Mouse (Mus musculus): ENCODE measurements around the gene Aacs.
"Not testable (repeated sequence)": the region's sequence is repeated elsewhere in the genome, so short reads cannot be mapped to it uniquely, and the experiment has no call there.

Aacs gene

GRCm38 (mm10) chr5:125465192-125465591 is 10.4 kb upstream of the Aacs start:
- no peak for DNase-seq (ENCODE audit: low read depth, low spot score)

GRCm38 (mm10) chr5:125465701-125466106 is 9.9 kb upstream of the Aacs start:
- peak; percentile 96 for DNase-seq (ENCODE audit: low read depth, low spot score)

GRCm38 (mm10) chr5:125466483-125466882 is 9.1 kb upstream of the Aacs start:
- DNase-seq (ENCODE audit: low read depth, low spot score): no peak

GRCm38 (mm10) chr5:125467261-125467660 is 8.4 kb upstream of the Aacs start:
- no peak for DNase-seq (ENCODE audit: low read depth, low spot score)

DNA sequence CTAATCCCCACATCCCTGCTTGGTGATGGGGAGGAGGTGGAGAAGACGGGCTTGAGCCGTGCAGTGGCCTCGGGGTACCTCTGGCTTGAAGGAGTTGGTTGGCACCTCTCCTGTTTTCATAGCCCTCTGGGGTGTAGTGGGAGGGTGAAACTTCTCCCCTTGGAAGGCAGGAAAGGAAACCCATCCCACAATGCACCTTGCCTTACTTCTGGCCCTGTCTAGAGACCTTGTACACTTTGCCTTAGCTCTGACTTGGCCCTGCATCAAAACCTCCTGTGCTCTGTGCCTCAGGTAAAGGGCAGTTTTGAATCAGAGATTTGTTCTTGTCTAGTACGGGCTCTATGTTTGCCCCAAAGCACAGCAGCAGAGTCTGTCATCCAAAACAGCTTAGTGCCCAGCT is 4.9 kb upstream of the Aacs start:
- no peak for DNase-seq (ENCODE audit: low read depth, low spot score)

DNA sequence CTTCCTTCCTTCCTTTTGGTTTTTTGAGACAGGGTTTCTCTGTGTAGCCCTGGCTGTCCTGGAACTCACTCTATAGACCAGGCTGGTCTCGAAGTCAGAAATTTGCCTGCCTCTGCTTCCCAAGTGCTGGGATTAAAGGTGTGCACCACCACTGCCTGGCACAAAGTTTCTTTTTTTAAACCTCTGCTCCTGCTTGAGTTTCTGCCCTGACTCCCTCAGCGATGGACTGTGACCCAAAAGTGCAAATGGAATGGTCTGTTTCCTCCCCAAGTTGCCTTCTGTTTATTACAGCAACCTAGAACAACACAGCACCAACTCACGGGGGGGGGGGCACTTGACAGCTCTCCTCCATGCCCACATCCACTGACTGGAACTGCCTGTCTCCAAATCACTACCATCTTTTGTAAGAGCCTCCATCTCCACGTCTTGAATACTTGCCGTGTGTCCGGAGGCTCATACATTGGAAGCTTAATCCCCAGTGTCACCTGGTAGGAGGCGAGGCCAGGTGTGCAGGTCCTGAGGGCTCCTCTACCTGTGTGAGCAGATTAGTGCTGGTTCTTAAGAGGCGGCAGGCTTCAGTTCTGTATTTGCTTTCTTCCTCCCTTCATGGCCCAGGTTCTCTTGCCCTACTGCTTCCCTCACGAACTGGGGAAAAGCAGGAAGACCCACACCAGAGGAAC is 2.7 kb upstream of the Aacs start:
- no peak for DNase-seq (ENCODE audit: low read depth, low spot score)

DNA sequence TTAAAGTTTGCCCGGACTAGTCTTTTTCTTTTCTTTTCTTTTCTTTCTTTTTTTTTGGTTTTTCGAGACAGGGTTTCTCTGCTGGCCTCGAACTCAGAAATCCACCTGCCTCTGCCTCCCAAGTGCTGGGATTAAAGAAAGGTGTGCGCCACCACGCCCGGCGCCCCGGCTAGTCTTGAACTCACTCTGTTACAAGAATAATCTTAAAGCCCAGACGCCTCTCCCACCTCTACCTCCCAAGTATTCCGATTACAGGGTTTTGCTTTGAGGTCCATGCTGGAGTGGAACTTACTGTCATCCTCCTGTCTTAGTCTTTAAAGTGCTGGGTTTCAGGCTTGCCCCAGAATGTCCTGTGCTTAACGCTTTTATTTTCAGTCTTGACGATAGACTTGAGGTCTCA is 584 bp upstream of the Aacs start:
- DNase-seq (ENCODE audit: low read depth, low spot score): no peak

GRCm38 (mm10) chr5:125476286-125476625 is 642 bp downstream of the Aacs start:
- DNase-seq (ENCODE audit: low read depth, low spot score): no peak

GRCm38 (mm10) chr5:125476799-125477198 is 1.2 kb downstream of the Aacs start:
- no peak for DNase-seq (ENCODE audit: low read depth, low spot score)

GRCm38 (mm10) chr5:125477533-125477932 is 1.9 kb downstream of the Aacs start:
- no peak for DNase-seq (ENCODE audit: low read depth, low spot score)

DNA sequence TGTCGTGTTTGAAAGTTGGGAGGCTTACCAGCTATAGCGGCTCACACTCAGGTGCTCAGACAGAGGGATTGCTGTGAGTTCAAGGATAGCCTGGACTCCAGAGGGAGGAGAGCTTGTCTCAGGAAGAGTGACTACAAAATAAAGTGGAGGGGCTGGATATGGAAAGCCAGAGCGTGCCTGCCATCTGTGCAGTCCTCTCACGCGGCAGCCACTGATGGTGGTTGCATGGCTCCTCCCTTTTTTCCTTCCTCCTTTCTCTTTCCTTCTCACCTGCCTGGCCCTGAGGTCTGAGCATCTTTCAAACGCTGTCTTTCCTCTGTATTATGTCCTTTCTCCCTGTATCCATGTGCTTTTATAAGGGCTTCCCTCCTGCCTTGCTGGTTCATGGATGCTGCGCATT is 2.4 kb downstream of the Aacs start:
- no peak for DNase-seq (ENCODE audit: low read depth, low spot score)

DNA sequence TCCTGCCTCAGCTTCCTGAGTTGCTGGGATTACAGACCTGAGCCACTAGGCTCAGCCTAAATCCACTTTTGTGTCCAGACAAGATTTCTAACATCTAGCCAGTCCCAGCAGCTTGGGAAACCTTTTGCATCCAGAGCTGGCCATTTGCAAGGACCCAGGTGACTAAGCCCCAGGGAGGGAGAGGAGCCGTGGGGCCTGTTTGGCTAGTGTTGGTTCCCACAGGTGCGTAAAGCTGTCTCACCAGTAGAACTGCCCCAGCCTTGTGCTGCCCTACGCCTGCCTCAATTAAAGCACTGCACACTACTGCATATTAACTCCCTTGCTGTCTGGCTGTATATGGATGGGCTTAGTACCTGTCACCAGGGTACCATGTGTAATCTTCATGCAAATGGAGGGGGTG is 3.8 kb downstream of the Aacs start:
- no peak for DNase-seq (ENCODE audit: low read depth, low spot score)

DNA sequence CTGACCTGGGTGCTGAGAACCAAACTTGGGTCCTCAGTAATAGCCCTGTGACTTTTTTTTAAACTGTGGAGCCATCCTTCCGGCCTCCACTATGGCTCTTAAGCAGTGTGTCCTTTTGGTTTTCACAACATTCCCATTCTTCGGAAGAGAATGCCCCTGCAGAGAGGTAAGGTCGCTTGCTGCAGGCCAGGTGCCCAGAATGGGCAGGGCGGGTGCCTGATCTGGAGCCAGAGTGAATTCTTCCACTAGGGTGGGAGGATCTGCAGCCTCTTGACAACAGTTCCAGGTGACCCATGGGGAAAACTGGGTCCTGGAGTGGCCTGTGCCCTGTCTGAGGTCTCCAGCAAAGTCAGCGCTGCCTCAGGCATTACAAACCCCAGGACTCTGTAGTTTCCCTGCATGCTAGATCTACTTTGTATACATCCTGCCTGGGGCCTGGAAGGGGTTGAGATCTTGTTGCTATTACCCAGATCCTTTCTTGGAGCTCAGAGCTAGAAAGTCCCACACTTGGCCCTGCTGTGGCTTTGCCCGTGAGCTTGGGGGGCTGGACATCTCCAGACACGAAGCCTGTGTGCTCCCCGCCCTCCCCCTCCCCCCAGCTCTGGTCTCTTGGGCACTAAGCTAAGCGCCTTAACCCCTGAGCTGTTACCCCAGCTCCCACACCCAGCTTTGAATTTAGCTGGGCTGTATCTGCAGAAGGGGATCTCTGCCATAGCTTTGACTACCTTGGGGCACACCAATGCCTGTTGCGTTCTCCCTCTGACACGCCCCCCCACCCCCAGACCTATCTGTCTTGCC is 5.0 kb downstream of the Aacs start:
- no peak for DNase-seq (ENCODE audit: low read depth, low spot score)

DNA sequence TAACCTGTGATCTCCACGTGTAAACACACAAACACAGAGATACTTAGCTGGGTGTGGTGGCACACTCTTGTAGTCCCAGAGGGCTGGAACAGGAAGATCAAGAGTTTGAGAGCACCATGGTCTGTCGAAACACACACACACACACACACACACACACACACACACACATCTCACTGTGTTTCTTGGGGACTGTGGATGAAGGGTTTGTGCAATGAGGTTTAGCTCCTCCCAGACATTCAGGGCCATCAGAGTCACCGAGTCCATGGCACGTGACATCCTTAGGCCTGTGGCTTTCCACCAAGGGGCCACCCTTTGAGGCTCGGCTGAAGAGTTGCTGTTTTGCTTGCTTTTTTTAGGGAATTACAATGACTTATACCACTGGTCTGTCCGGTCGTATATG is 6.9 kb downstream of the Aacs start:
- no peak for DNase-seq (ENCODE audit: low read depth, low spot score)

- DNase-seq (ENCODE audit: low read depth, low spot score): no peak
Measured at GRCm38 (mm10) chr5:125483712-125484611, 8.3 kb downstream of the Aacs start.

DNA sequence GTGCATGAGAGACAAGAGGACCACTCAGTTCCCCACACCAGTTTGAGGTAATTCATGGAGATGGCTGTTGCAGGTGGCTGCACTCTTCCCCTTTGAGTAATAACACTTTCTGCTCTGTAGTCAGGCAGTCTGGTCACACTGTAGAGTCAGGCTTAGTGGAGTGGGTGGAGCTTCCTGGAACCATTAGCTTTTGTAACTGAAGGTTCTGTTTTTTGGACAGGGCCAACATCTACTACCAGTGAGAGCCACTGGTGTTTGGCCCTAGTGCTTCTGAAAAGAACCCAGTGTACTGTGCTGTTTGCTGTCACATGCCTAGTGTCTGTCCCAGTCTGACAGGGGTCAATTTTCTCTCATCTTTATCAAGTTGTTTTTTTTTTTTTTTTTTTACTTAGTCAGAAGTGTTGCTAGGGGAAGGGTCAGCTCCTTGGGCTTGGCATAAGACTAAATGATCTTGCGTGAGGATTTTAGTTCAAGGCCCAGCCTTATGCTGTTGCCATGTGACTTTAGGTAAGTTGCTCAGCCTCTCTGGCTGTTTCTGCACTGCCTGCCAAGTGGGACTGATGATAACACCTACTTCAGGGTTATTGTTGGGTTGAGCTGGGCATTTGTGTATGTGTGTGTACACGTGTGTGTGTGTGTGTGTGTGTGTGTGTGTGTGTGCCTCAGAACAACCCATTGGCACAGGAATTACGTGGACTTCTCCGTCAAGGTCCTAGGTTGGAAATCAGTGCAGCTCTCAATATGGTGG is 9.6 kb downstream of the Aacs start:
- no peak for DNase-seq (ENCODE audit: low read depth, low spot score)

DNA sequence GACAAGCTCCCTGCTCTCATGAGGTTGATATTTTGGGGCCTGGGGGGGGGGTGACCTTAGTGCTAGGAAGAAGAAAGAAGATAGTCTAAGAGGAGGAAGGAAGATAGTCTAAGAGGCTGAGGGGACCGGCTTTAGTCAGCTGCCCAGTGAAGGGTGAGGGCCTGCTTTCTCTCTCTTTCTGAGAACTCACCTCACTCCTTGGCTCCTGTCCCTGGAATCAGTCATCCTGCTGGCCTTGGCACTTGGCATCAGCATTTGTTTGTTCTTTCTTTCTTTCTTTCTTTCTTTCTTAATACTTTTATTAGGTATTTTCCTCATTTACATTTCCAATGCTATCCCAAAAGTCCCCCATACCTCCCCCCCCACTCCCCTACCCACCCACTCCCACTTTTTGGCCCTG is 10.5 kb downstream of the Aacs start:
- no peak for DNase-seq (ENCODE audit: low read depth, low spot score)

DNA sequence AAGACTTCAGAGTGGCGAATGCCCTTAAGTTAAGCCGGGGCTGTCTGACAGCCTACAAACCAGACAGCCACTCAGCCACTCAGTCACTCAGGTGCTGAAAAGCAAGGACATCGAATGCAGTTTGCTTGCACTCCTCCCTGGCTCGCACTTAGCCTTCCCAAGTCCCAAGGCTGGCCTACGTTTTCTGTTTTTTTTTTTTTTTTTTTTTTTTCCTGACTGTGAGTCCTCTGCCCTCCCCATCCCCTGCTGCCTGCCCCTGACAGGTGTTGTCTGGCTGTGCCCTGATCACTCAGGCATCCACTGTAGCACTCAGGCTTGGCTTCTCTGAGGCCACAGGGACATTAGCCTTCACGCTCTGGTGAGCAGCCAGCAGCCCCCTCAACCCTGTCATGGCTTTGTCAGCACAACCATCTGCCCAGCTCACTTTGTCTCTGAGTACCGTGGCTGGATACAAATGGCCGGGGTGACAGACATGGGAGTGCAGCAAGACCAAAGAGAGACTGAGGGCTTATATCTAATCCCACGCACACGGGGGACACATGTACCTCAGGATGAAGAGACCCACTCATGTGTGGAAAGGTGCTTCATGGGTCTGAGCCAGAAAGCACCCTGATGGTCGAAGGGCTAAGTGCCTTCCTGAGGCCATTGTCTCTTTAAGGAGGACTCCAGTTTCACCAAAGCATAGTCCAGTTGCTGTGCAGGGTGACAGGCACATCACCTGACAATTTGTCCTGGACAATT is 11.9 kb downstream of the Aacs start:
- no peak for DNase-seq (ENCODE audit: low read depth, low spot score)

GRCm38 (mm10) chr5:125488116-125488455 is 12.5 kb downstream of the Aacs start:
- no peak for DNase-seq (ENCODE audit: low read depth, low spot score)

DNA sequence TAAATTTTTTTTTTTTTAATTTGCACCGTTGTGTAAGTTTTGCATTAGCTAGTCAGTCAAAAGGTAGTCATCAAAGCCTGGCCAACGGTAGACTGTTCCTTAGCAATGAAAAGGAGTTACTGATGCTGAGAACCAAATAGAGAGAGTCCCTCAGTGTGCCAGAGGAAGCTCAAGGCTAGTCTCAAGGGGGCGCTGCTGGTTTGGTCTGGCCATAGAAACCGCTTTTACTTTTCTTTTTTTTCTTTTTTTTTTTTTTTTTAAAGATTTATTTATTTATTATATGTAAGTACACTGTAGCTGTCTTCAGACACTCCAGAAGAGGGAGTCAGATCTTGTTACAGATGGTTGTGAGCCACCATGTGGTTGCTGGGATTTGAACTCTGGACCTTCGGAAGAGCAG is 13.3 kb downstream of the Aacs start:
- DNase-seq (ENCODE audit: low read depth, low spot score): not testable (repeated sequence)

GRCm38 (mm10) chr5:125491107-125491506 is 15.5 kb downstream of the Aacs start:
- DNase-seq (ENCODE audit: low read depth, low spot score): no peak

All from c-Kit-negative CD71-positive TER-119-positive erythroid progenitor cells, embryonic 14.5 days (primary cell).